Mouse (Mus musculus): ENCODE data around the gene Etnk2. TPM values are rescaled to one million over a fixed set of nuclear protein-coding genes. Genes with fewer than 3 reads are reported as not detected.

Gene Etnk2
- total RNA-seq, 2 experiments from 2014 or later = 0.82 to 1.1 TPM

DNA sequence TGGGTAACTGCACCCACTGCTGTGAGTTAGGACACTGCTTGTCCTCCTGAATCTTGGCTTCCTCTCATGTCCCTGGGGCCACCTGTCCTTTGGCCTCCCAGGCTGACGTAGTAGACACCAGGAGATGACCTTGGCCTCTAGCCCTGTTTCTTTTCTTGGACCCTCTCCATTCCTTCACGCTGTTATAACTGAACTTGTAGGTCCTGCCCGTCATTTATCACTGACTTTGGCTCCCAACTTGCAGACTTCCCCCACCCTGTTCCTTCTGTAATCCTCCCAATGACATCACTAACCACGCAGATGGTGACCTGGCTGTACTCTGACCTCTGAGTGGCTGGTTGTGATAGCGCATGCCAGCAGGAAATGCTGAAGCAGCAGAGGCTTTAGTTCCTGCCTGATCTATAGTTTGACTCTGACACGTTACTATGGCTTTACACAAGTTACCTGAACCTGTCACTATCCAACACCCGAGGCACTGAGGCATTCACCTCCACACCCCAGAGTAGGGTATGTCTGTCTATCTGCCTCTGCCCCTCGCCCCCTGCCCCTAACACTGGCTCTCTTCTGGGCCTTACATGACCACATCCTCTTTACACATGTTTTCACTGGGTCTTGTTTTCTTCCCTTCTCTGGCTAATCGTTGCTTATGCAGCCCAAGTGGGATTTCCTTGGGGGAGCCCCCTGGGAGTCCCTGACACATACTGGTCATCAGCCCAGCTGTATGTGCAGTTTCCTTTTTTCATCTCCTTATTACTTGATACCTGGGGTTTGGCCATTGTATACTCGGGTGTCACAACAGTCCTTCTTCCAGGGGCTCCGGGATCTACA lies 15.5 kb upstream of the Etnk2 start:
- no peak for DNase-seq
- intact Hi-C loops (cut with DNase I) = no loop called here

DNA sequence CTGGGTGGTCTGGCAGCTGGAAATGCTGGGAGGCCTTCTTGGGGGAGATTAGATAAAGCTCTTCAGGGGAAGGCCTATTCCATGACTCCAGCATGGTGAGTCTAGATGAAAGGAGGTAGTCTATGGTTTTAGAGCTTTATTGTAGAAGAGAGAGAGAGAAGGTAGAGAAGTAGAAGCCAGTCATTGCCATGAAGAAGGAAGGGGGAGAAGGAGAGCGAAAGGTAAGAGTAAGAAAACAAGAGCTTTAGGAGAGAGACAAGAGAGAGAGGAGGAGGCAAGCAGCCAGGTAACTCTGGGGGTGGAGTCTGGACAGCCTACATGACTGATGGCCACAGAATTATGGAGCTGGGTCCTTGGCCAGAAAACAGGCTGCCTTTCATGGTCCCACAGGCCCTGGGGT lies 13.2 kb upstream of the Etnk2 start, which contains the start of gene Ren1:
Ren1 (plus strand) TSS at position 301 of the 400 bp plus-strand sequence.
- DNase-seq = no peak
- intact Hi-C loops (cut with DNase I) = no loop called here

DNA sequence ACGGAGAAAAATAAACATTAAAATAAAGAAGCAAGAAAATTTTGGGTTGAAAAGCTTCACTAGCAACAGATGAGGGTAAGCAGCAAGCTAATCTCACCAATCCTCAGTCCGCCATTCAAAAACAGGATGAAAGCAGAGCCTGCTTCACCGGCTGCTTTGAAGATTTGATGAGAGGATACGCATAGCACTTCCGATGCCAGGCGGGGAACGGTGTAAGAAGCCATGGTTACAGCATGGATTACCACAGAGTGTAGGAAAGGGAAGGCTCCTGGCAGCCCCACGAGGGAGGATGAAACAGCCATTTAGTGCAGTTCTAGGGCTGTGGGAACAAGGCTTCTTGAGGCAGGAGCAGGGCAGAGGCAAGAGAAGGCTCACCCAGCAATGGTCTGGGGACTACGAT lies 11.6 kb upstream of the Etnk2 start:
- DNase-seq = no peak
- intact Hi-C loops (cut with DNase I) = loop anchor here (2.0 kb wide), 1 partner anchor 175 kb away; no protein-coding TSS in a partner anchor

DNA sequence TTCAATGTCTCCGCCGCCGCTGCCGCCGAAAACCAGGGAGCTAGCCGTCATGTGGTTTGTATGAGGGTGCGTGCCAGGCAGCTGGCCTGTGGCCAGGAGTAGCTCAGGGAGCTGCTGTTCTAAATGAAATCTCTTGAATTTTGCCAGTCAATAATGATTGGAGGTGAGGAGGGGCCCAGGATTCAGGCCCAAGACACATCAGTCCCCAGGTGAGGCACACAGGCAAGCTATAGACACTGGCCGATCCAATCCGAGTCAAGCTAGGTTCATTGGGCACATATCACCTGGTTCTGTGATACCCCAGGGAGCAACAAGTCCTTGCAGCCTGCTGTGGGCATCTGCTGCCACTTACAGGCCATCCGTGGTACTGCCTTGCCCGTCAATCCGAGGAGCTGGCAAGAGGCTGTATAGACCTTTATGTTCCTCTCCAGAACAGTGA lies 10.0 kb upstream of the Etnk2 start:
- intact Hi-C loops (cut with DNase I) = loop anchor here (1.0 to 2.0 kb wide), 2 partner anchors 39 to 177 kb away; no protein-coding TSS in a partner anchor

DNA sequence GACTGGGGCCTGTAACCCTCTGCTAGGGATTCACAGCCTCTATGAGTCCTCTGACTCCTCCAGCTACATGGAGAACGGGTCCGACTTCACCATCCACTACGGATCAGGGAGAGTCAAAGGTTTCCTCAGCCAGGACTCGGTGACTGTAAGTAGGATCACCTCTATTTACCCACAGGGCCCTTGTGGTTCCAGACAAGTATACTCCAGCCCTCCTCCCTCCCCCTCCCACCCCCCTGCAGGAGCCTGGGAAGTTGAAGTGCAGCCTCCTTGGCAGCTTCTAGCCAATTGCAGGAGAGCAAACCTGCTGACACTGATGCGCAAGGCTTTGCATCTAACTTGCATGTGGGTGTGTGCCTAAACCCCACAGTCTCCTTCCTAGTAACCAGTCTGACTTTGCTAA lies 7.9 kb upstream of the Etnk2 start:
- intact Hi-C loops (cut with DNase I) = no loop called here
- DNase-seq = no peak

More for the DNA sequence above, 10.0 kb upstream of the Etnk2 start:
- DNase-seq = peak; percentile 71 to 84

DNA sequence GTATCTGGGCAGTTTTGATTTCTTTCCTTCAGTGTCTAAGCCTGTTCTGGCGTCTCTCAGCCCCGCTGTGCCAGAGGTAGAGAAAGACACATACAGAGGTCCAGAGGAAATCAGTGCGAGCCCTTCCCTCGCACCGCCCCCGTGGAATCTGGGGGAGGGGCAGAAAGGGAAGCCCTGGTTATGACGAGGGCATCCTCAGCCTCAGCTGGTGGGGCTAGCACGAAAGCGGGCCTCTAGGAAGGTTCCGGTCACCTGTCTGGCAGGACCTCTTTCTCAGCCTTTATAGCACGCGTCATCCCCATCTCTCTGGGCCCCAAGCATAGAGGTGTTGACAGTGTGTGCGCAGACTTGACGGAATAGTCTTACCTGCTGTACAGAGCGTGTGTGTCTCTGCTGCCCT lies 7.5 kb upstream of the Etnk2 start:
- intact Hi-C loops (cut with DNase I) = no loop called here
- DNase-seq = no peak

DNA sequence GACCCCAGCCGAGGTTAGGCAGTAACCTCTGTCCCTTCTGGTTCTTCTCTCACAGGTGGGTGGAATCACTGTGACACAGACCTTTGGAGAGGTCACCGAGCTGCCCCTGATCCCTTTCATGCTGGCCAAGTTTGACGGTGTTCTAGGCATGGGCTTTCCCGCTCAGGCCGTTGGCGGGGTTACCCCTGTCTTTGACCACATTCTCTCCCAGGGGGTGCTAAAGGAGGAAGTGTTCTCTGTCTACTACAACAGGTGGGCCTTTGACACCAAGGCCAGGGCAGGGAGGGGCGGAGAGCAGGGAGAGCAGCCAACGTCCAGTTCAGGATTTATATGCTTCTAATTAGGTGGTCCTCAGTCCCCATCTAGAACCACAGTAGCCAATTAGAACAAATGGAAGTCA lies 7.0 kb upstream of the Etnk2 start:
- intact Hi-C loops (cut with DNase I) = no loop called here
- no peak for DNase-seq

DNA sequence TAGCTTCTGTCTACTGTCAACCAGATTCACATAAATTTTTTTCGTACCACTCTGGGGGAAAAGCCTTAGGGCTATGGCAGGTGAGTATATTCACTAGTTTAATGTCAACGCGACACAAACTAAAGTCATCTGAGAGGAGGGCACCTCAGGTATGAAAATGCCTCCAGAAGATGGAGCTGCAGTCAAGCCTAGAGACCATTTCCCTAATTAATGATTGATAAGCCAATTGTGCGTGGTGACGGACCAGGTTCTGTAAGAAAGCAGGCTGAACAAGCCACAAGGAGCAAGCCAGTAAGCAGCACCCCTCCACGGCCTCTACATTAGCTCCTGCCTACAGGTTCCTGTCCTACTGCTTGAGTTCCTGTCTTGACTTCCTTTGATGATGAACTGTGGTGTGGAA lies 2.4 kb upstream of the Etnk2 start:
- no peak for DNase-seq
- intact Hi-C loops (cut with DNase I) = no loop called here

DNA sequence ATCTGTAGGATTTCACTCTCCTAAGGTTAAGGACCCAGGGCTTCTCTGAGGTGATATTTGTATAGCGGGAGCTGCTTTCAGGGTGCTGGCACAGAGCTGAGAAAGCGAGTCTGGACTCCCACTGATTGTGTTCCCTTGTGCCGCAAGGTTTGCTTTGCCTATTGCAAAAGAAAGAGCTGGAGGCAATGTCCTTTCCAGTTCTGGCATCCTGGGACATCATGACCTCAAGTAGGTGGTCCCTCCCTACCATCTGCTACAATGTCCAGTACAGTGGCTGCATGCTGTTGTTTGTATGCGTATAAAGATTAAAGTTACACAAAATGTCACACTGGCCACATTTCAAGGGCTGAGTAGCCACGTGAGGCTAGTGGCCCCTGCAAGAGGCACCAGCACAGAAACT lies 1.3 kb upstream of the Etnk2 start:
- intact Hi-C loops (cut with DNase I) = no loop called here

DNA sequence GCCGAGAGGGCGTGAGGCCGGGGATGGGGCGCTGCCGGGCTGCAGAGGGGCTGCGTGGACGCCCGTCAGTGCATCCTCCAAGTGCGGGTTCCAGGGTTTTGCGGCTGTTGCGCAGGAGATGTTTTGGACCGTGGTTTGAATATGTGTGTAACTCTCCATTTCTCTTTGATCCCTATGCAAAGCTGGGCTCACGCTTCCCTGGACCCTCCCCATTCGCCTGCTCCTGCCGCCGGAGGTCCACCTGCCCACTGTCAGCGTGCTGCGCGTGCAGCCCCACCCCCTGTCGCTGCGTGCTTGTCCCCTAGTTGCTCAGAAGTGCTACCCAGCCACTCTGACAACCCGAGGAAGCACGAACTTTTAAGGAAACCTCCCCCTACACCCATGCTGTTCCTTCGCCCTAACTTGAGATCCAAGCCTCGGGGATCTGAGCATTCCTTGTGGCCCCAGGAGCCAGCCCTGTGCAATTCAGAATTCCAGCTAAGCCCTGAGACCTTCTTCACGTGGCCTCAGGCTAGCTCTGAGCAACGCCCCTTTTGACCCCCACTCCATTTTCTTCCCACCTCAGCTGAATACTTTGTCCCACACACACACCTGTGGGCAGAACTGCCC lies 754 bp downstream of the Etnk2 start:
- intact Hi-C loops (cut with DNase I) = no loop called here
- no peak for DNase-seq

More for the DNA sequence above, 1.3 kb upstream of the Etnk2 start:
- DNase-seq = no peak

DNA sequence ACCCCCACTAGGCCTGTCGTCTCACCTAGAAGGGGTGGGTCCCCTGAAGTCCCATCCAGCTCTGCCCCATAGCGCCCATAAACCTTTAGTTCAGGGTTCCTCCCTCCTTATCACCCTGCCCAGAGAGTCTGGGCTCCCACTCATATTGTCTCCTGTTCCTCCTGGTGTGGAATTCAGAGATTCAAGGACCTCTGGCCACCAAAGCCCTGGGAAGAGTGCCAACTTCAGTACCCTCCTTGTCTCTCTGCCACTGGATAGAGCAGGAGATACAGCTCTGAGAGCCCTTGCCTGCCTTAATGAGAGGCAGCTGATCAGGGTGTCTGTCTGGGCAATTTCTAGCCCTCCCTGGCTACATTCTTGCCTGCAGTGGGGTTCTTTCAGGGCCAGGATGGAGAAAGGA lies 1.5 kb downstream of the Etnk2 start:
- intact Hi-C loops (cut with DNase I) = no loop called here

DNA sequence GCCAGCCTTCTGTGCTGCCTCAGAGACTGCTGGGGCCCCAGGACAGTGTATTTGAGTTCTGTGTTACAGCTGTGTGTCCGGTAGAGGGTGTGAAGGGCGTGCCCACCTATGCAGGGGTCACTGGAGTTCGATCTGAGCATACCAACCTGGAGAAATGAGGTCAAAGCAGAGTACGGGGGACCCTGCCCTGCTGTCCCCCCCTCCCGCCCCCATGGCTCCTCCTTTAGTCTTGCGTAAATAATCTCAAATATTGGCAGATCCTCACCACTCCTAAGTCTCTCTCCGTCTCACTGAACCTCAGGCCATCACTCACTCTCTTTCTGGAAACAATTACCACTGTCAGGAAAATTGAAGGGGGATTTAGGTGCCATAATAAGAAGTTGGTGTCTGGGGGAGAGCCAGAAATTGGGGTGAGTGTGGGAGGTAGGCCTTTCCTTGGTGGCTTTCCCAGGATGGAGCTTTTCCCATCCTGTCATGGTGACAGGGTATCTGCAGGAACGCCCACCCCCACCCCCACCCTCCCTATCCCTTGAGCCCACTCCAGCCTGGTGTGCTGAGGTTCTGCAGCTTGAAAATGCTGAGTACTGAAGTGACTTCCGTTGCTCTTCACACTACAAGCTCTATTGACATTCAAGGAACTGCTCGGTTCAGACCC lies 3.7 kb downstream of the Etnk2 start:
- intact Hi-C loops (cut with DNase I) = no loop called here

More for the DNA sequence above, 1.5 kb downstream of the Etnk2 start:
- DNase-seq = no peak

DNA sequence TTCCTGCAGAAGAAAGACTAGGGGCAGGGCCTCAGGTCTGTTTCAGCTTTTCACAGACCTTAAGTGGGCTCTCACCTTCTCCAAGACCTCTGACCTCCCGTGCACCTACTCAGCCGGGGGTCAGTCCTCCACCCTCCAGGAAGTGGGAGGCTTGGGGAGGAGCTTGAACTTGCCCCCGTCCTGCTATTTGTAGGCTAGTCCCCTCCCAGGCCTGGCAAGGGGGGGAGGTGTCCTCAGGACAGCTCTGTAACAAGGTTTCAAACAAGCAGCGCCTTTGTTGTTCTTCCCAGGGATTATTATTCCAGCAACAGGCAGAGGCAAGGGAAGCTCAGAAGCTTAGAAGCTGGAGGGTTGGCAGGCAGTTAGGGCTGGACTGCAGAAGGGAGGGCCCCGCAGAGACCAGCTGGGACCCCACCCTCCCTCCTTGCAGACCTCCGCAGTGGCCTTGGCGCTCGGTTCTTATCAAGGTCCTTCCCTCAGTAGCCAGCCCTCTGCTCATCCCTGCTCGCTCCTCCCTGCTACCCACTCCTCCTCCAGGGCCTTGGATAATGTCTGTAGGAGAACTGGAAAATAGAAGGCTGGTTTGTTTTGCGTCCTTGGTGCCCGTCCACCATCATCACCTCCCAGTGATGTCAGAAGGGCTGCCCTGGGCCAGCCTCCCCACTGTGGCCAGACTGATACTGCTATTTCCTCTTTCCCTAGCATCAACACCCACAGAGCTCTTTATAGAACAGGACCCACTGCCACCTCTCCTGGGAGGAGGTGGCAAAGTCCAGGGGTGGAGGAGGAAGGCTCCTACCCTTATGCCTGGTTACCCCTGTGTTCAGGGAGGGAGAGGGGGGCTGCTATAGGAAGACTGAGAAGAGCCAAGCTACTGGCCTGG lies 4.5 kb downstream of the Etnk2 start:
- intact Hi-C loops (cut with DNase I) = no loop called here
- DNase-seq = peak; percentile 44 to 52

More for the DNA sequence above, 3.7 kb downstream of the Etnk2 start:
- DNase-seq = no peak

DNA sequence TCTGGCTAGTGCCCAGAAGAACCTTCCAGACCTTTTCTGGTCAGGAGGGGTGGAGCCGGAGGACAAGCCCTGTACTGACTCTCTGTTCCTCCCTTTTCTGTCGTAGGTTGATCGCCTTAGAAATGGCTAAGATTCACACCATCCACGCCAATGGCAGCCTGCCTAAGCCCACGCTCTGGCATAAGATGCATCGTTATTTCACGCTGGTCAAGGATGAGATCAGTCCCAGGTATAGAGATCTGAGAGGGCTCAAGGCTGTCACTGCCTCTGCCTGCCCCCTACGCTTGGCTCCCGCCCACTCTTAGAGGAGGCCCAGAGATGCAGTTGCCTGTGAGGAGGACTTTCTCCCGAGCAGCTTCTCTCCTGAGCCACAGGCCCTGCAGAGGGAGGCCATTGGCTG lies 5.3 kb downstream of the Etnk2 start:
- no peak for DNase-seq
- intact Hi-C loops (cut with DNase I) = no loop called here

DNA sequence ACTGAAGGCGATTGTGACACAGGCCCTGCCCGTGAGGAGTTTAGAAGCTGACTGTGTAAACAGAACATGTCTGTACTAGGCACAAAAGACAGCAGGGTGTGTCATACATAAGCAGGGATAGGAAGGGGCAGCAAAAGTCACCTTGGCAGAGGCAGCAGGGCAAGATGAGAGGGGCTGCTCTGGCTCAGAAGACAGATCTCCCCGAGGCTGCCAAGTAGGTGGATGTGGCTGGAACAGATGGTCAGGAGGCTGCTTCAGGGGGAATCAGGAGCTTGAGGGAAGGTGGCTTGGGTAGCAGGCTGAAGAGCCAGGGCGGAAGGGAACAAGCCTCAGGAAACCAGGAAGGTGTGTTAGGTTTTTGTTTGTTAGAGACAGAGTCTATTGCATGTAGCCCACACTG lies 7.0 kb downstream of the Etnk2 start:
- intact Hi-C loops (cut with DNase I) = no loop called here
- no peak for DNase-seq

DNA sequence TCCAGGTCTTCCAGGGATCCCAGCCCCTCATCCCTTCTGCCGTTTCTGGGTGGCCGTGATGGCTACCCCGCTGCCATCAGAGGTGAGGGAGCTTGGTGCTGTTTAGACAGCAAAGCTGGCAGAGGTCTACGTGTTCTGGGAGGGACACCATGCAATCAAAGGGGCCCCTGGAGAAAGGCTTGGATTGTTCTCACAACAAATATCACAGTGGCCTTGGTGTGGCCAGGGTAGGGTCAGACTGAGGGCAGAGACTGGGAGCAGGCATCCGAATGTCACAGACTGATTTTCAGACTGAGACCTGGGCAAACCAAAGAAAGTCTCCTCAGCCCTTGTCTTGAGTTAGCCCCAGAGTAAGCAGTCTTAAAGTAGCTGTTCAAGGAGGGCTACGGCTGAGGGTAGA lies 8.1 kb downstream of the Etnk2 start:
- intact Hi-C loops (cut with DNase I) = no loop called here
- no peak for DNase-seq

DNA sequence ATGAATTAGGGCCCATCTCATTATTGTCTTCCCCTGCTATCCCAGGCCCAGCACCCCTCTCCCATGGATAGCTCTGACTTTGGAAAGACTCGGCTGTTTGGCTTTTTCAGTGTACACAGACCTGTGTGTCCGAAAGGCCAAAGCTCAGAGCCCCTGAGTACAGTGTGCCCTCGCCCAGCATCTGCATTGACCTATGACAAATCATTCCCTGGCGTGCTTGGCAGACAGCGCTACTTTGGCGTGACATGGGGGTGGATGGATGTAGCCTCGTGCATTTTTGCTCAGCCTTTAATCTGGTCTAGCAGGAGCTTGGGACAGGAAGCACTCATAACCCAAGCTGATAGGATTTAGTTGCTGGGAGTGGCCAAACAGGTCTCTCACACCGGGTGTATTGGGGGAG lies 8.7 kb downstream of the Etnk2 start:
- intact Hi-C loops (cut with DNase I) = no loop called here
- DNase-seq = no peak

DNA sequence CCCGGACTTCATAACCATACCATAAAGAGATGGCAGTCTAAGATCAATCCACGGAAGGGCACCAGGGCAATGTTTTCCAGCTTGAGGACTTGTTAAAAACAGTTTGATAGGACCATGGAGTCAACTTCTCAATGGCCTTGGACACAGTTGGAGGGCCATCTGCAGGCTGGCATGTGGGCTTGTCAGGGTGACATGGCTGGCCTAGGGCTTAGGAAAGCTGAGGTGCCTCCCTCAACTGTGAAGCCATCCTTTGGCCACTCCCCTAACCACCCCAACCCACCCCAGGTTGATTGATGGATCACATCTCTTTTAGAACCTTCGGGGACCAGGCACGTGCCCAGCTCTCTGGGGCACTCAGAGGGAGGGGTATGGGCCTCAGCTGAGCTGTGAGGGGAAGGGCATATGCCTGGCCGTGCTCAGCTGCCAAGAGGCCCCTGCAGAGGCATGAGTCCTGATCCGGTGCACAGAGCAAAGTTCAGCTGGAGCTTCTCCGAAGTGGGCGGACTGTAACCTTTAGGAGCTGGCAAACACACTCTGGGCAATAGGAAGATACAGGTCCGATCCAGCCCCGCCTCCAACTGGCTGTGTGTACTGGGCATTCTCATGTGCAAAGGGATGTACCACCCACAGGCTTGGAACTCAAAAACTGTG lies 12.4 kb downstream of the Etnk2 start:
- intact Hi-C loops (cut with DNase I) = no loop called here
- DNase-seq = no peak

DNA sequence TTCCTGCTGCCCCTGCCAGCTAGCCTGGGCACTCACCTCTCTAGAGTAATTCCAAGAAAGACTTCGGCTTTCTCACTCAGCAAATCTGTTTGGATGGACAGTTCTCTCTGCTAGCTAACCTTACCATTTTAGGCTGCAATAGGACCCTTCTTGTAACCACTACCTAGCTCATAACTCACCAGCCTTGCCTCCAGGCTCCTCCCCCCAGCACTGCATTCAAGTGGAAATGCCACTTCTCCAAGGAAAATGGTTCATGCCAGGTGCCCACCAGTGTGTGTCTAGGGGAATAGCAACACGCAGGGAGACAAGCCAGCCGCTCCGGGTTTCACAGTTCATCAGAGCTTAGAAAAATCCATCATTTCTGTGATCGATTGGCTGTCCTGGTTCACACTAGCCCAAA lies 14.2 kb downstream of the Etnk2 start:
- DNase-seq = no peak
- intact Hi-C loops (cut with DNase I) = no loop called here
